Mouse (Mus musculus) kidney, postnatal 0 days (tissue): ENCODE data around the gene Pls1. TPM values are rescaled to one million over a fixed set of nuclear protein-coding genes. Genes with fewer than 3 reads are reported as not detected.

Source experiments
- ATAC-seq: fragments of 200-750 bp; cut with Nextera tagmentation; replicated peaks from 2 replicates; pipeline ENCODE4 v1.8.0; 2017; ENCODE audit warnings: low read depth, moderate number of reproducible peaks, moderate TSS enrichment, moderate library complexity; ENCODE audit not compliant: low FRiP score
- DNase-seq: peaks from one replicate; pipeline ENCODE4 v3.0.0-alpha.2; 2016; ENCODE audit warnings: low spot score
- H3K27ac ChIP-seq: fragments of 300-500 bp; sonication (generic); 2 replicates; pipeline ENCODE4 v1.5.1; 2014; ENCODE audit warnings: mild to moderate bottlenecking
- H3K27me3 ChIP-seq: fragments of 300-500 bp; sonication (generic); 2 replicates; pipeline ENCODE4 v1.6.1; 2014; ENCODE audit warnings: low read length, mixed read lengths; ENCODE audit not compliant: insufficient read depth
- H3K36me3 ChIP-seq: fragments of 300-500 bp; sonication (generic); 2 replicates; pipeline ENCODE4 v1.6.1; 2014; ENCODE audit warnings: low read length, mixed read lengths; ENCODE audit not compliant: insufficient read depth
- H3K4me1 ChIP-seq: fragments of 300-500 bp; sonication (generic); replicated peaks from 2 replicates; pipeline ENCODE4 v1.6.1; 2014; ENCODE audit warnings: antibody characterized with exemption, low read length, mixed read lengths; ENCODE audit not compliant: insufficient read depth
- H3K4me2 ChIP-seq: fragments of 300-500 bp; sonication (generic); 2 replicates; pipeline ENCODE4 v1.6.1; 2014; ENCODE audit warnings: mild to moderate bottlenecking, low read length, moderate library complexity, mixed read lengths
- H3K4me3 ChIP-seq: fragments of 300-500 bp; sonication (generic); replicated peaks from 2 replicates; pipeline ENCODE4 v1.5.1; 2014; ENCODE audit warnings: low read depth, low read length
- H3K9ac ChIP-seq: fragments of 300-500 bp; sonication (generic); 2 replicates; pipeline ENCODE4 v1.6.1; 2014; ENCODE audit warnings: low read depth, low read length
- H3K9me3 ChIP-seq: fragments of 300-500 bp; sonication (generic); replicated peaks from 2 replicates; pipeline ENCODE4 v1.6.1; 2016; ENCODE audit warnings: low read length, inconsistent platforms, mixed read lengths
- CTCF ChIP-seq: IDR thresholded peaks from 2 replicates; pipeline ENCODE4 v1.5.1; 2016; ENCODE audit warnings: antibody characterized with exemption, low read depth, mild to moderate bottlenecking, moderate library complexity
- WGBS: fragments of 180-500 bp; shearing (Covaris S2); extraction: QIAGEN DNeasy Blood & Tissue Kit; methylation state at CpG from one replicate; pipeline ENCODE4 v1.1.7; 2014; 5-methylcytosine and 5-hydroxymethylcytosine counted together
- polyA plus RNA-seq: library from polyadenylated mRNA; unstranded; fragments of >200 nt; fragmentation: Nextera tagmentation; extraction: Ambion mirVana; gene quantifications from 2 replicates; pipeline ENCODE4 v1.2.1, GENCODE M21; 2015

Pls1 gene
- polyA plus RNA-seq, 1 experiment from 2014 or later, result 30.2 TPM

DNA sequence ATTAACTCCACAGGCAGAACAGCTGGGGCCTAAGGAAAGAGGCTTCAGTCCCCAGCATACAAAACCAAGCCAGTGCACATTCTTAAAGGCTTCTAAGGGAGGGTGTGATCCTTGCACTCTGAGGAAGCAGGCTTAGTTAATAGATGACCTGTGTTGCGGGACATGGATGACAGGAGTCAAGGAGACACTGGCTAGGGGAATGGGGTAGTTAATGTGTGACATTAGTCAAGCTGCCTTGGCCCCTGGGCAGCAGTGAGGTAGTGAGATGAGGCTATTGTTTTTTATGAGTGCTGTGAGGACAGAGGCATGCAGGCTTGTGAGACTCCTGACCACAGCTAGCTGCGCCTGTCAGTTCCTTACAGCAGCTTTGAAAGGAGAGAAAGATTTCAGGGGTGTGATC is 9.8 kb upstream of the Pls1 start:
- ATAC-seq, result peak; percentile 83

DNA sequence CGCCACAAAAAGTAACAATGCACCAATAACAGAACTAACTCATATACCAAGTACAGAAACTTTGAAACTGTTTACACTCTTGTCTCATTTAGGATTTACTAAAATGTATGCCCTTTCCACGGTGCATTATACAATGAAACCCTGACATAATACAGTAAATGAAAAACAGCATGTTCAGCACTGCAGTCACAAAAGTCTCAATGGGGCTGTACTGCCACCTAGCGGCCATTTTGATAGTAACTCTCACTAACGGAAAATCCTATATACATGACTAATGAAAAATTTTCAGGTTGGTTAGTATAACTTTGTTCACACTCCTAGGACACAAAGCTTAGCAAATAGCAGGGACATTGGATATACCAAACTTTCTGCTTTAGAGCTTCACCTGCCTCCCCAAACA is 7.8 kb upstream of the Pls1 start:
- Histone ChIP-seq H3K36me3 (no peaks in the 10 kb centered on the region), H3K27me3 (no peaks in the 10 kb centered on the region), H3K4me2 (no peak overlapping the region), H3K27ac (no peak overlapping the region), H3K9me3 (no peaks in the 10 kb centered on the region), H3K4me1 (no peaks in the 10 kb centered on the region), H3K4me3 (no peak overlapping the region), H3K9ac (no peak overlapping the region)
- DNase-seq (peak; percentile 83), ATAC-seq (no peak)
- WGBS, result 25% methylated on average over 4 of the region's 4 CpGs
- peak; percentile 97 for TF ChIP-seq CTCF

More for the DNA sequence above, 9.8 kb upstream of the Pls1 start:
- H3K4me1 ChIP-seq, result no peaks in the 10 kb centered on the region
- peak; percentile 51 for DNase-seq
- H3K36me3 ChIP-seq, result no peaks in the 10 kb centered on the region
- H3K4me2 ChIP-seq, result no peak overlapping the region
- no peaks in the 10 kb centered on the region for H3K9me3 ChIP-seq
- peak overlapping the region; percentile 71 for H3K27ac ChIP-seq
- no peak for TF ChIP-seq CTCF
- no peak overlapping the region for H3K9ac ChIP-seq
- no peaks in the 10 kb centered on the region for H3K27me3 ChIP-seq
- no peak overlapping the region for H3K4me3 ChIP-seq
- 56% methylated on average over 2 of the region's 2 CpGs for WGBS

DNA sequence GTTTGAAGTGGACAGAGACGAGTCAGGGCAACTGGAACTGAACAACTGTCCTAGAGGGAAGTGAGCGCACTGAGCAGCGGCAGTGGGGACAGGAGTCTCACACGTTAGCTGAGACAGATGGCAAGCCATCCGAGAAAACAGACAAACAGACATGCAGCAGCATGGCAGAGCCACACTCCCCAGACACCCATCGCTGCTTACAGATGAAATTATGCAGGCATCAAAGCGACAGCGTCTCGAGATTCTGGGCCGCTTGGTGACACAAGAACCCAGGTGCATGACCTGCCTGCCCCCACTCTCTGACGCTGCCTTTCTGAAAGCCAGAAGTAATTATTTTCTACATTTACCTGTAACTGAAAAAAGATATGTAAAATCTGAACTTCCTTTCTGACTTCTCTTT is 6.6 kb upstream of the Pls1 start:
- ATAC-seq, result no peak
- Histone ChIP-seq H3K4me1 (no peaks in the 10 kb centered on the region), H3K27ac (no peak overlapping the region; the same call in 1 of the 2 replicates), H3K9me3 (no peaks in the 10 kb centered on the region), H3K36me3 (no peaks in the 10 kb centered on the region), H3K27me3 (no peaks in the 10 kb centered on the region), H3K4me3 (no peak overlapping the region), H3K9ac (no peak overlapping the region), H3K4me2 (no peak overlapping the region)
- 40% methylated on average over 11 of the region's 11 CpGs for WGBS
- DNase-seq, result no peak
- TF ChIP-seq CTCF, result no peak

DNA sequence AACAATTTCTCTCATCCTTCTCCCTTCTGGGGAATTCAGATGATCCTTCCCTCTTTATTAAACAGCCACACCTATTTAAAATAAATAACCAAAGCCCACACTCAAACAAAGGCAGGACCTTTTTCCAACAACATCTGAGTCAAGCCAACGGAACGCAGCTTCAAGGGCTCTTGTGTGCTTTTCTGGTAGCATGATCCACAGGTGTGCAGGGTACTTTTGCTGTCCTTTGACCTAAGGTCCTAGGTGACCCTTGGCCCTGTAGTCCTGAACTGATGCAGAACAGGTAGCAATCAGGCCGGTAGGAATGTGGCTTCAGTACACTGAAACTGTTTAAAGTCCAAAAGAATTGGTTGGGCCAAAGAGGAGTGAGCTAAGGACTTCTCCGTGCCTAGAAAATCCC is 600 bp upstream of the Pls1 start:
- Histone ChIP-seq H3K9me3 (no peaks in the 10 kb centered on the region), H3K4me1 (no peaks in the 10 kb centered on the region), H3K27ac (no peak overlapping the region), H3K27me3 (no peaks in the 10 kb centered on the region), H3K36me3 (no peaks in the 10 kb centered on the region), H3K4me2 (no peak overlapping the region), H3K4me3 (no peak overlapping the region), H3K9ac (no peak overlapping the region)
- 60% methylated on average over 4 of the region's 4 CpGs for WGBS
- no peak for ATAC-seq
- no peak for TF ChIP-seq CTCF
- DNase-seq, result no peak

DNA sequence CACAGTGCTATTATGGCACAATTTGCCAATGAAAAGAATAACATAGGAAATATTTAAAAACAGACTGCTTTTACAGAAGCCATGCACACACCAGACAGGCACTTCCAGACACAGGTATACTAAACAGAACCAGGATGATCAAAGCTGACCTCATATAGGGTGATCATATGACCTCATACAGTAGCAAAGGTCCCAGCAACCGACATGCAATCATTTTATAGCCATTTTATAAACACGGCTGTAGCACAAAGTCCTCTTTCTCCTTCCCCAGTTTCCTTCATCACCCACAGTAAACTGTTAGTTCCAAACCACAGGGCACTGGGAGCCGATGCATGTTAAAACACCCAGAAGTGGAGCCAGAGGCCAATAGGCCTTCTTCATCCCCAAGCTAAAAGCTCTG is 5.7 kb downstream of the Pls1 start:
- TF ChIP-seq CTCF, result no peak

DNA sequence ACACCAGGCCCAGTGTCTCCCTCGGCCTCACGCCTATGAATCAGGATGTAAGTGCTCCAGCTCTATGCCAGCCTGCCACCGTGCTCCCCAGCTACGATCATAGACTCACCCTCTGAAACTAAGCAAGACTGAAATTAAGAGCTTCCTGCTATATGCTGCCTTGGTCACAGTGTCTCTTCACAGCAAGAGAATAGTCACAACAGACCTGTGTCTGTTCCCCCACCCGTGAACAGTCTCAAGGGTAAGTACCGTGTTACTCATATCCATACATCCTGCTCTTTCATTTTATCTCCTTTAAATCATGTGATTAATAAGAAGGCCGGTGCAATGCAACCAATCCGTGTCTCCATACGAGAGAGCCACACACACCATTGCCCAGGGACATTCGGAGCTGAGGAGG is 9.4 kb downstream of the Pls1 start:
- no peak overlapping the region for H3K4me3 ChIP-seq
- H3K4me2 ChIP-seq, result no peak overlapping the region
- H3K27ac ChIP-seq, result no peak overlapping the region
- ATAC-seq, result no peak
- H3K9ac ChIP-seq, result no peak overlapping the region
- 88% methylated on average over 10 of the region's 10 CpGs for WGBS
- DNase-seq, result no peak
- no peaks in the 10 kb centered on the region for H3K27me3 ChIP-seq
- no peak for TF ChIP-seq CTCF
- H3K9me3 ChIP-seq, result no peaks in the 10 kb centered on the region
- H3K4me1 ChIP-seq, result no peaks in the 10 kb centered on the region
- no peaks in the 10 kb centered on the region for H3K36me3 ChIP-seq

More for the DNA sequence above, 5.7 kb downstream of the Pls1 start:
- 72% methylated on average over 3 of the region's 3 CpGs for WGBS
- Histone ChIP-seq H3K27me3 (no peaks in the 10 kb centered on the region), H3K4me2 (no peak overlapping the region), H3K9ac (no peak overlapping the region), H3K4me3 (no peak overlapping the region), H3K4me1 (no peaks in the 10 kb centered on the region), H3K9me3 (no peaks in the 10 kb centered on the region), H3K36me3 (no peaks in the 10 kb centered on the region), H3K27ac (no peak overlapping the region)
- DNase-seq (no peak), ATAC-seq (no peak)

DNA sequence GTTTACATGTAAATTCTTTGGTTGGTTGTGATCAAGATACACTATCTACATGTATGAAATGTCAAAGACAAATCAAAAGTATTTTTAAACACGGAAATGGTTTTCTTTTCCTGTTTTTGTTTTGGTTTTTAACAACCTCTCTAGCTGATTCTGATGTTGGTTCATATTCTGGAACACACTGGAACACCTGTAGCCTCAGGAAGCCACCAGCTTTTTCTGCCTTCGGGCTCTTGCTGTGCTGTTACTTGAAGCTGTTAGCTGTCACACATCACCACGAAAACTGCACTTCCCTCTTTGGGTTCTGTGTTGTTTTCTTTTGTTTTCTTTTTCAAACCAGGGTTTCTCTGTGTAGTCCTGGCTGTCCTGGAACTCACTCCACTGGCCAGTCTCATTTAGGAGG is 10.3 kb downstream of the Pls1 start:
- DNase-seq, result no peak
- H3K9ac ChIP-seq, result no peak overlapping the region
- H3K36me3 ChIP-seq, result no peaks in the 10 kb centered on the region
- no peak for ATAC-seq
- no peak overlapping the region for H3K4me3 ChIP-seq
- H3K9me3 ChIP-seq, result no peaks in the 10 kb centered on the region
- H3K27ac ChIP-seq, result no peak overlapping the region
- no peak overlapping the region for H3K4me2 ChIP-seq
- no peaks in the 10 kb centered on the region for H3K27me3 ChIP-seq
- 55% methylated on average over 3 of the region's 3 CpGs for WGBS
- TF ChIP-seq CTCF, result no peak
- no peaks in the 10 kb centered on the region for H3K4me1 ChIP-seq
